Mouse (Mus musculus) A20 (cell line): ENCODE data around the gene Mthfs.
"Not testable (repeated sequence)": the region's sequence is repeated elsewhere in the genome, so short reads cannot be mapped to it uniquely, and the experiment has no call there.

Experiments used
- DNase-seq: peaks from one replicate; pipeline ENCODE4 v3.0.0-alpha.2; 2011; ENCODE audit warnings: low read depth, low spot score

Gene Mthfs

GRCm38 (mm10) chr9:89240516-89241019 lies 30.1 kb downstream of the Mthfs start:
- not testable (repeated sequence) for DNase-seq

- DNase-seq = no peak
Measured at GRCm38 (mm10) chr9:89253400-89253799, 42.9 kb downstream of the Mthfs start.

DNA sequence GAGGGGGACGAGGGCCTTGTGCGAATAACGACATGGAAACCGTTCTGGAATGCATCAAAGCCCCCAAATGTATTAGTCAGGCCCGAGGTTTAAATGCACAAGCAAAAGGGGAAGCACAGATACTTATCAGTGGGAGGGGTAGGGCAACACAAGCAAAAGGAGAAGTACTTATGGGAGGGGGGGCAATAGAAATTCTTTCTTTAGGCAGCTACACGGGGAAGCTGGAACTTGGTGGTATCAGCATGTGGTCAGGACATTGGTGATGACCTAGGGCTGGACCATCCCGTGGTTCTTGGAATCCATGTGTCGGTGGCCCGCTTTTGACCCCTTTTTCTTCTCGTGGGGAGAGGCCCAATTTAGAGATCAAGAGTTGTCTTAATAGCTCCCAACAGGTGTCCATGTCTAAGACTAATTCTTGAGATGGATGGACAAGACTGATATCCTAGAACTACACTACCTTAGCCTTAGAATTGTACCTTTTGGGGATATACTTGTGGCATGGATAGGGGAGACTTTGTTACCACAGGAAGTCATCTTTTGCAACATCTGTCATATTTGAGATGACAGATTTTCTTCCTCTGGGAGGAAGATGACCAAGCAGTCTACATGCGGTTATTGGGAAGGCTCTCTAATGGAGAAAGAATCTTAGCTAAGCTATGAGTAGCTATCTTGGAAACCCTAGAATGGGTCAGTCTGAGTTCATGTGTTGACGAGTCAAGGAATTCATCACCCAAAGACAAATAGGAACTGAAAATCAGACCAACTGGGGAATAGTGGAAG lies 46.3 kb downstream of the Mthfs start:
- peak; percentile 7 for DNase-seq

GRCm38 (mm10) chr9:89263968-89264367 lies 53.5 kb downstream of the Mthfs start:
- no peak for DNase-seq

DNA sequence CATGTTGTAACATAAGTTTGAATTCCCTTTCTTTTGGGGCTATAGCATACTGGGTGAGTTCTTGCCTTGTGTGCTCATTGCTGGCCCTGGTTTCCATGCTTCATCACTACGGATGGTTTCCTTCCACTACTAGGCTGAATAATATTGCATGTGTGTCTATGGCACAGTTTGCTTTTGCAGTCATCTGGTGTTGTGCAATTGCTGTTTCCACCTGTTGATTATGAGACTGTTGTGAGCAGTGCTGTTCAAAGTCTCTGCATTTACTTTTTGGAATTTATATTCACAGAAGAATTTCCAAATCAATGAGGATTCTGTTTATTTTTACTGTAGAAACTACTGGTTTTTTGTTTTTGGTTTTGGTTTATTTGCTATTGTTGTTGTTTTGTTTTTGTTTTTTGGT lies 54.1 kb downstream of the Mthfs start:
- DNase-seq = no peak

DNA sequence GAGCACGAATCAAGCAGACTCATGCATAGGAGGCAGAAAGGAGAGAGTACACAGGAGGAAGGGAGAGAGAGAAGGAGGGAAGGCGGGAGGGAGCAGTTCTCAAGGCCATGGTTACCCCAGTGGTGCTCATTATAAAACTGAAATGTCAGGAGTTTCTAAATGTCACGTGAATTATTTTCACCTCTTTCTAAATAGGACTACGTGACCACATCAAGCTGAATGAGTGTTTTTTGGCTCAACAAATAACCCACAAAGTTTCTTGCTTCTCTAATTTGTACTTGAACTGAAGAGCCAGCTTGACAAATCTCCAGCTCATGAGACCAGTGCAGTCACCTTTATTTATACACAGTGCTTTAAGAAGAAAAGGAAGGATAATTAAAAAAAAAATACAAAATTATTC lies 56.6 kb downstream of the Mthfs start:
- peak; percentile 19 for DNase-seq

- DNase-seq = peak; percentile 37
Measured at GRCm38 (mm10) chr9:89267572-89267971, 57.1 kb downstream of the Mthfs start.

DNA sequence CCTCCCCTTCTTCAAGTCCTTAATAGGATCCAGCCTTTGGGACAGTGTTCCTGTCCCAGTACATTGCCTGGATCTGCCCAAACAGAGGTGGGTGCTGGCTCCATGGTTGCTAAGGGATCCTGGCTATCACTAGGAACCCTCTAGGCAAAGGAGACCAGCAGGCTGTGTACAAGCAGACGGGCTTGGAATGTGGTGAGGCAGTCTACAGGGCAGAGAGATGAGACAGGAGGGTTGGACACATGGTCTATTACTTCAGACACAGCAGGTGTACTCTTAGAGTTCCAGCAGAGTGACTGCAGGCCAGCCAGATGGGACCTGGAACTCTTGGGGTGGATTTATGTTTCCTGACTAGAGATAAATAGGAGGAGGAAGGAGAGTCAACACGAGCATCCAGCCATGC lies 59.9 kb downstream of the Mthfs start:
- no peak for DNase-seq

GRCm38 (mm10) chr9:89273766-89274165 lies 63.3 kb downstream of the Mthfs start:
- no peak for DNase-seq

DNA sequence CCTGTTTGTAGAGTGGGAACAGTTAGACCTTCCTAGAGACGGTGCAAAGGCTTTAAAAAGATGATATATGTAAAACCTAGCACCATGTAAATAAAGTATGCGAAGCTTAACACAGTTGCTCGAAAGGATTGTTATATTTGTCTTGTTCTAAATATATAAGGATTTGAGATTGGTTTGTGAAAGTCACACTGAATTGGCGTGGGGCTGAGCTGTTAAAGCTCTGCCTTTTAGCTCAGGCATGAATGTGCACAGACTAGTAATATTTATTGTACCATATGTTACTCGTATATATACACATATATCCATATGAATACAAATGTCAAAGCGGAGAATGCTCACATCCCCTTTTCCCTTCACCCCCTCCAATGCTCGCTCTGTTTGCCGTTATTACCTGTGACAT lies 67.7 kb downstream of the Mthfs start:
- DNase-seq = no peak

DNA sequence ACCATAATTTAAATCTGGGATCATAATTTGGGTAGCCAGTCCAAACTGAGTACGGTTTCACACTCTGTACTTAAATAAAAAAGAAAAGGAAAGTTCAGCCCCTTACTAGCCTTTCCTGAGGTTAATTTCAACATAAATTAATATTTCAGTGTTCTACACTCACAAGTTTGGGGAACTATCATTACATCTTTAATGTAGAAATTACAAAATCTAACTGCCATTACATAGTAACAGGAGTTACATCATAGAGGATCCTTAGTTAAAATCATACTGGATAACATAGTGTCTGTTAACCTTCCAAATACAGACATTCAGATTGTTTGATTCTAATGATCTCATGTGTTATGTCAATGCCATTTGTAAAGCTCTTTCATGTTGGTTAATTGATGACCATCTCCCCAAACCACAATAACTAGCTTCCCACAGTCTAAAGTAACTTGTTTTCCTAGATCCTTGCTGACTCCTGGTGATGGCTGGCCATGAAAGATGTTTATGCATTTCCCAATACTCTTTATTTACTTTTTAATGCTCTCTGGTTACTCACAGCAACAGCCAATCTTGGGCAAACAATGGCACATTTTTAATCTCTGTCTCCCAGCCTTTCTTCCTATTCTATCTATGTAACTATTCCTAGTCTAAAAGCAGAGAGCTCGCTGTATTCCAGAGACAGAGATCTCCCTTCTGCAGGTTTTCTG lies 72.0 kb downstream of the Mthfs start:
- DNase-seq = no peak

- DNase-seq = no peak
Measured at GRCm38 (mm10) chr9:89288037-89288436, 77.6 kb downstream of the Mthfs start.

DNA sequence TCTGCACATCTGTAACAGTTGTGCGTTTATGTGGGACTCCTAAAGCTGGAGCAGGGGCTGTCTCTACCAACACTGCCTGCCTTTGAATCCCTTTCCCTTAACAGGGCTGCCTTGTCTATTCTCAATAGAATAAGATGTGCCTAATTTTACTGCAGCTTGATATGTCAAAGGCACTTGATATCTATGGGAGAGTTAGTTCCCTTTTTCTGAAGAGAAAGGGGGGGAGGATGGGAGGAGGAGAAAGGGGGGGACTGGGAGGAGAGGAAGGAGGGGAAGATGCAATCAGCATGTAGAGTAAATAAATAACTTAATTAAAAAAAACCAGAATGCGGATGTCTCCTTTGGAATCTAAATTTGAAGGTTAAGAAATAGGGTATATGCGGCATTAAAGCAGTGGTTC lies 82.9 kb downstream of the Mthfs start:
- peak; percentile 39 for DNase-seq

DNA sequence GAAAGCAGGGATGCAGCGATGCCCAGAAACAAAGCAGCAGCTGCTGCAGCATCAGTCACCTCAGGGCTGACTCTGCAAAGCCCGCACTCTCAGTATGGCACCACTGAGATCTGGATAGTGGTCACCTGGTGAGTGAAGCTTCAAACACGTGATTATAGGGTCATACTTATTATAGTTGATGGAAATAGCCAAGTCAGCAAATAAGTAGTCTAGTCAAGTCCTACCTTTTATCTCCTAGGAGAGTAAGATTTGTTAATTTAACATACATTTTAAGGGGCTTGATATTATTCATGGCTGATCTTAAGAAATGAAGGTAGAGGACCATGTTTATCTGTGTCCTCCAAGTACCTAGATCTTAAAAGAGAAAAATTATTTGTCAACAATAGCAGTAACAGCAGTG lies 83.6 kb downstream of the Mthfs start:
- no peak for DNase-seq

DNA sequence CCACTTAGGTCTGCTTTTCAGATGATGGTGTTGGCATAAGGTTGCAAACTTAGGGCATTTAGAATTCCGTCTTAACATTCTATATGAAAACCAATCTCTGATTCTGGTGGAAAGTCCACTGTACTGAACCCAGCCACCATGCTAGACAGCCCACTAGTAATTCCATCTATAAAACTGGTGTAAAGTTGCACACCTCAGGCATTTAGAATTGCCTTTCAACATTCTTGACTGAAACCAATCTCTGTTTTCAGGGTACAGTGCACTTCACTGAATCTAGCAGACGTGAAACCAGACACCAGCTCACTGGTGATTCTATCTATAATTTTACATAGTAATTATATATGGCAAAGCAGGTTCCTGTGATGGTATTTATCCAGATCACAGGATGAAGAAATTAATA lies 95.2 kb downstream of the Mthfs start:
- no peak for DNase-seq

DNA sequence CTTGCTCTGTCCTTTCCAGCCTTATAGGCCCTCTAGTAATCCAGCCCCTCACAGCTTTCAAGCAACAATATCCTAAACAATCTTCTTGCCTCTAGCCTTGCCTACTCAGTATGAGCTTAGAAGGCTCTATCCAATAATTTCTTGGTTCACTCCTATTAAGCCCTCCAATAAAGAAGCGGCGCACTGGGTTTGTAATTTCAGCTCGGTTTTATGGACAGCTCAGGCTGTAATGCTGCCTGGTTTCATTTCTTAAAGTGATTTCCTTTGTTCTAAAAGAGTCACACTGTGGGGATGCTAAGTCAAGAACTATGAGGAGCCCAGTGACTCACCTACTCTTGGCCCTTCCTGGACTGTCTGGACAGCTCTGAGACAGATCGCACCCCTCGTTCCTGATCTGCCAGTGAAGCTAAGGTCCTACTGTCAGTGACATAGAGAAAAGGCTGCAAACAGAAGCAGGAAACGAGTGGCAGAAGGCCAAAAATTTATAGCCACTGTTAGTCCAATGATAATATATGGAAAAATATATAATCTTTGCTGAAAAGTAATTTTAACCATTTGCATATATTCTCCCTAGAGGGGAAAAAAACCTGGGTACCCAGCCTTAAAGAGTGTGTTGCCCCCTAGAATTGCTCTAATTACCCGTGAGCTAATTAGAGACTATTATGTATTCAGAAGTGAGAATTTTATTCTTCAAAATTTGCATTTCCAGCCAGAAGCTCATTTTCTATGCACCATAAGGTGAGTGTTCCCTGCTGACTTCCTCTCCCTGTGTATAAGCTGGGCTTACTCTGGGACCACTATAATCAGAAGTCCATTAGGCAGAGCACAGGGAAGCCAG lies 98.1 kb downstream of the Mthfs start:
- no peak for DNase-seq

DNA sequence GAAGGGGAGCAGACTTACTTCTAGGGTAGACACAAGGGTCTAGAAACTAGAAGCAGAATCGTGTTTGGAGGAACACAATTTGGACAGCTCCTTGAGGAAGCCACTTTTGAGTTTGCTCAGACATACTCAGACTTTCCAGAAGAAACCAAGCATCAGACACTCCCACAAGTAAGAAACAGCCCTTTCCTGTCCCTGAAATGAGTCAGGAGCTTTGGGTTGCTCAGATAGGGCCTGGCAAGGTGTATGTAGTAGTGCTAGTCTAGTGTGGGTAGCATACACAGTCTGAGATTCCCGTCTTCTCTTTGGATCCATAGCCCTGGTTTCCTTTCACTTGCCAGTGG lies 98.7 kb downstream of the Mthfs start:
- no peak for DNase-seq

GRCm38 (mm10) chr9:89311649-89312048 lies 101.2 kb downstream of the Mthfs start:
- DNase-seq = no peak

- no peak for DNase-seq
Measured at GRCm38 (mm10) chr9:89373731-89374130, 163.3 kb downstream of the Mthfs start.

- no peak for DNase-seq
Measured at GRCm38 (mm10) chr9:89374650-89375049, 164.2 kb downstream of the Mthfs start.

GRCm38 (mm10) chr9:89403031-89403430 lies 192.6 kb downstream of the Mthfs start:
- no peak for DNase-seq
